Mouse (Mus musculus): ENCODE measurements around the gene Tspoap1.

The Tspoap1 gene

GRCm38 (mm10) chr11:87745632-87746555, 14.4 kb upstream of the Tspoap1 start:
- DNase-seq (ENCODE audit: low spot score), result no peak

GRCm38 (mm10) chr11:87747312-87747711, 13.0 kb upstream of the Tspoap1 start:
- DNase-seq (ENCODE audit: low spot score), result no peak

GRCm38 (mm10) chr11:87747716-87748115, 12.6 kb upstream of the Tspoap1 start:
- no peak for DNase-seq (ENCODE audit: low spot score)

GRCm38 (mm10) chr11:87748132-87749119, 11.9 kb upstream of the Tspoap1 start:
- peak; percentile 41 for DNase-seq (ENCODE audit: low spot score)

GRCm38 (mm10) chr11:87749192-87750042, 10.9 kb upstream of the Tspoap1 start:
- peak; percentile 35 for DNase-seq (ENCODE audit: low spot score)

- DNase-seq (ENCODE audit: low spot score), result no peak
These were observed 10.3 kb upstream of the Tspoap1 start for GRCm38 (mm10) chr11:87750043-87750421.

GRCm38 (mm10) chr11:87750521-87750920, 9.8 kb upstream of the Tspoap1 start:
- no peak for DNase-seq (ENCODE audit: low spot score)

- no peak for DNase-seq (ENCODE audit: low spot score)
These were observed 9.3 kb upstream of the Tspoap1 start for GRCm38 (mm10) chr11:87751031-87751430.

GRCm38 (mm10) chr11:87751491-87751966, 8.8 kb upstream of the Tspoap1 start:
- DNase-seq (ENCODE audit: low spot score), result no peak

- no peak for DNase-seq (ENCODE audit: low spot score)
These were observed 8.0 kb upstream of the Tspoap1 start for GRCm38 (mm10) chr11:87752307-87752706.

GRCm38 (mm10) chr11:87753255-87753654, 7.1 kb upstream of the Tspoap1 start:
- no peak for DNase-seq (ENCODE audit: low spot score)

GRCm38 (mm10) chr11:87753891-87754501, 6.3 kb upstream of the Tspoap1 start:
- DNase-seq (ENCODE audit: low spot score), result no peak

GRCm38 (mm10) chr11:87754603-87755002, 5.7 kb upstream of the Tspoap1 start:
- DNase-seq (ENCODE audit: low spot score), result no peak

GRCm38 (mm10) chr11:87755360-87756017, 4.9 kb upstream of the Tspoap1 start:
- DNase-seq (ENCODE audit: low spot score), result no peak

- DNase-seq (ENCODE audit: low spot score), result peak; percentile 61
These were observed 4.0 kb upstream of the Tspoap1 start for GRCm38 (mm10) chr11:87756251-87756820.

GRCm38 (mm10) chr11:87757001-87757954, 3.1 kb upstream of the Tspoap1 start:
- no peak for DNase-seq (ENCODE audit: low spot score)

GRCm38 (mm10) chr11:87758161-87758911, 2.0 kb upstream of the Tspoap1 start:
- DNase-seq (ENCODE audit: low spot score), result no peak

- DNase-seq (ENCODE audit: low spot score), result no peak
These were observed 1.3 kb upstream of the Tspoap1 start for GRCm38 (mm10) chr11:87758957-87759608.

Data from testis, postnatal 14 days (tissue).